Mouse (Mus musculus): ENCODE data around the gene Eno1.
"Not testable (repeated sequence)": the region's sequence is repeated elsewhere in the genome, so short reads cannot be mapped to it uniquely, and the experiment has no call there.

The Eno1 gene

DNA sequence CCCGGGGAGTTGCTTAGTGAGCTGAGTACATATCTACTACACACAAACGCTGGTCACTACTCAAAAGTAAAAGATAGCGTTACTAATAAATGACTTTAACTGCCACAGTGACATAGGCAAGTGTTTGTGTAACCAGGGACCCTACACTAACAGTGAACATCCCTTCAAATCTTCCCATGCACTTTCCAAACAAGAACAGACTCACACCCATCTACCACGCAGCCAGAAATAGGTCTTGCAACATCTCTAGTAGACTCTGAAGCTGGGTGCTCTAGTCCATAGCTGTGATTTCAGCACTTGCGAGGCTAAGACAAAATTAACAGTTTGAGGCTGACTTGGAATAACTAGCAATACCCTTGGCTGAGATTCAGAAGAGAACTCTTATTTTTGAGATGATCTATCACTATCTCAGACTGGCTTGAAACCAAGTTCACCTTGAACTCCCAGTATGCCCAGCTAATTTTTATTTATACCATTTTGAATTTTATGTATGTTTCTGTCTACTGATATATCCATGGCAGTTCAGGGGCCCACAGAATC lies 13.3 kb downstream of the Eno1 start:
- no peak for DNase-seq (ENCODE audit: low read depth, low spot score)

DNA sequence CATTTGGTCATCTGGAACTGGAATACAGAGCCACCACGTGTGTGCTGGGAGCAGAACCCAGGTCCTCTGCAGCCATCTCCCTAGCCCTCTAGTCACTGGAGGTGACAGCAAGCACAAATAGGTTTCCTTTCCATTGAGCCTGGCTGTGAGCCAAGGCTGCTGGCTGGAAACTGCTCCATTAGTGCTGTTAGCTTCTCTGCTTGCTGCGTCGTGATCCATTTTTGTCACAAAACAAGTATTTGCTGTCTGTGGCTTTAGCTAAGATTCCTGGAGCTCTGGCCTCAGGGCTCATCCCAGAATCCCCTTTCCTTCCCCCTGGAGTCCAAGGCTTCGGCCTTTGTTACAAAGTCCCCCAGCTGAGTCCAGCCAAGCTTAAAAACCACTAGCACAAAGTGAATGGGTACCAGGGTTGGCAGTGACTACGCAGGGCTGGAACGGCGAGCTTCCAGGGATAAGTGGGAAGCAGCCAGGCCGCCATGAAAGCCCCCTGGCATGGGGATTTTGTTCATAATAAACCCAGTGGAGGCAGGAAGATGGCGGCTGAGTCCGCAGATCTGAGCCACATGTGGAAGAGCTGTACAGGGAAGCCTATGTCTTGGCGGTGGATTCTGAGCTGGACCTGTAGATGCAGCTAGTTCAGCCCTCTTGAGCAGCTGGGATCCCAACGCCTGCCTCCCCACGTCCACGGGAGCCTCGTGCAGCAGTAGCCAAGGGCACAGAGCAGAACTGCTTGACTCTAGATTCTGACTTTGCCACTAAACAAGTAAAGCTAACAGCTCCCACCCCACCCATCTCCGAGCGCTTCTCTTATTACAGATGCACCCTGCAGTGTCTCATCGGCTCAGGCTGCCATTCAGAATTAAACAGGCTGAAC lies 14.3 kb downstream of the Eno1 start:
- DNase-seq (ENCODE audit: low read depth, low spot score) = no peak

DNA sequence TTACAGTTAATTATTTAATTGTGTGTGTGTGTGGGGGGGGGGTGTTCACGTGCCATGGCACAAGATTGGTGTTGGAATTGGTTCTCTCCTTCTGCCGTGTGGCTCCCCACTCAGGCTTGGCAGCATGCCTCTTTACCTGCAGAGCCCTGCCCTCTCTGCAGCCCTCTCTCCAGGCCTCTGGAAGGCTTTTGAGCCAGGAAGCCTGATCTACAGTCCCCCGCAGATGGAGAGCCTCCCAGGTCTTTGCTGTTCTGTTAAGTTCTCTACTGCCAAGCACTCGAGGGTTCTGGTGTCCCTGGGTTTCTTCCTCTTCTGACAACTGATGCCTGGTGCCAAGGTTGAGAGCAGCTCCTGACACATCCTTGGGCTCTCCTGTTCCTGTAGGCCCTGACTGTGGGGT lies 17.9 kb downstream of the Eno1 start:
- DNase-seq (ENCODE audit: low read depth, low spot score) = no peak

DNA sequence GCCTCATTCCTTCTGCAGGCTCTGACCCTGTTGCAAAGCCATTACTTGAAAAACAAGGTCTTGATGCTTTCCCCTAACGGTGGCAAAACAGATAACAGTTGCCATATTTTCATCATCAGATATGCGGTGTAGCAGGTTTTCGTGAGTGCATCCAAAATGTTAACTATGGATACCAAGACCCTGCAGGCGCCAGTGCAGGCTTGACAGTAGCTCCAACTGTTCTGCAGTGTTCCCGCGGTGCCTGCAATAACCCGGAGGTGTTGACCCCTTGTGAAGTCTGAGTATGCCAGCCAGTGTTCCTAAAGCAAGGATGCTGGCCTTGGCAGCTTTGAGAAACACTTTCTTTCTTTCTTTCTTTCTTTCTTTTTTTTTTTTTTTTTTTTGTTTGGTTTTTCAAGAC lies 18.7 kb downstream of the Eno1 start:
- no peak for DNase-seq (ENCODE audit: low read depth, low spot score)

DNA sequence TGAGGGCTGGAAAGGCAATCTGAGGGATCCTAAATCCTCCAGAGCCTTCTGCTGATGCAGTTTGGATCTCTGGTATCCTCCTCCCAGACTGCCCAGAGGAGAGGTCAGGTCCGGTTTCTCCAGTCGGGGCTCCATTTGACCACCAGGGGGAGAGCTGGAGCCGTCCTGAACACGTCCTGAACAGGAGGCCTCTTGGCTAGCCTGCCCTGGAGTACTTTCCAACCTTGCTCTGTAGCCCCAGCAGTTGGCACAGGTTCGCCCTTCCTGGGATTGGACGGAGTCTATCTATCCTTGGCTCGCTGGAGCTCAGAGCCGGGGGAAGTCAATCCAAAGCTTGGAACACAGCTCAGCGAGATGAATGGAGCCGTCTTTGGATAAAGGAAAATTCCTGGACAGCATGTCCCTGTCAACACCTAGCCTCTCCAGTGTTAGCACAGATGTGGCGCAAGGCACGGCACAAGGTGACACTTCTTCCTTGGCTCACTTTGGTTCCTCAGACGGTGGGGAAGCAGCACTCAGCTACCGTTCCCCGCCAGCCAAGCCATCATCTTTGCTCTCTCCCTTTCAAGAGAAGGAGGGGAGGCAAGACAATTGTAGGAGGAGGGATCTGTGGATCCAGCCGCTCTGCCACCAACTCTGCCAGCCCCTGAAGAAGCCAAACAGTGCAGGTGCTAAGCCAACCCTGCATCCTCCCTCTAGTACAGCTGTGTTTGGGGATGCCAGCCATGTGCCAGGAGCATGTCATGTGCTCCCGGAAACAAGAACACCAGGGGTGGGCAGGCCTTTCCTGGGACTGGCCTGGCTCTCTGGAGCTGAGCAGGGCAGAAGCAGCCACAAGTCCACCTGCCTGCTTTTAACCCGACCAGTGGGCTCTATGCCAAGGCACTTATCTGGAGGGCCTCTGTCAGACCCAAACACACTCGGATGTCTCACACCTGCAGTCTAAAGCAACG lies 21.0 kb downstream of the Eno1 start:
- no peak for DNase-seq (ENCODE audit: low read depth, low spot score)

DNA sequence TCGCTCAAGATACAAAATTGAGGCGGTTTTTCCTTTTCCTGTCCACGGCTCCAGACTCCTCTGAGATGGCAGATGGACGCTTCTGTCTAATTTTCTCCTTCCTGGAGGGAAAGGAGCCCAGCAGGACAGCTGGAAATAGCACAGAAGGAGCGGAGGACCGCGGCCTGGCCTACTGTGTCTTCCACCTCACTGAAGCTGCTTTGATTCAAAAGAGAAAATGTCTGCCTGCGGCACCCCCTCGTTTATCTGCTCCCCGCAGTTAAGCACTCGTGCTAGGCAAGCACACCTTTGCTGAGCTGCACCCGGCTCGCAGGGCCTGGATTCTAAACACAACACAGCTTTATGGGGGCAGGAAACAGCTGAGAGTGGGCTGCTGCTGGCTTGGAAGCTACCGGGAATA lies 21.9 kb downstream of the Eno1 start:
- DNase-seq (ENCODE audit: low read depth, low spot score) = no peak

DNA sequence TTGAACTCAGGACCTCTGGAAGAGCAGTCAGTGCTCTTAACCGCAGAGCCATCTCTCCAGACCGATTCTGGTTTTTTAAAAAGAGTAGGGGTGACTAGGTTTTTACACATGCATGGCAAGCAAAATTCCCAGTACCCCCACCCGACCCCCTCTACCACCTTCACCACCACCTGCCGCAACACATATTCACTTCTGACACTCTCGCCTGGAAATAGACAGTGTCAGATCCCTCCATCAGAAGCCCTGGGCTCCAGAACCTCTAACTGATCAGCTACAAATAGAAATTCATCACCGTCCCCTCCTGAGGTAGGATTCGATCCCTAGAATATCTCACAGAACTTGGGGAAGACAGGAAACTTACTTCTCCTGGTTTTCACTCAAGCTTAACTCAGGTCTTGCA lies 23.1 kb downstream of the Eno1 start:
- DNase-seq (ENCODE audit: low read depth, low spot score) = no peak

DNA sequence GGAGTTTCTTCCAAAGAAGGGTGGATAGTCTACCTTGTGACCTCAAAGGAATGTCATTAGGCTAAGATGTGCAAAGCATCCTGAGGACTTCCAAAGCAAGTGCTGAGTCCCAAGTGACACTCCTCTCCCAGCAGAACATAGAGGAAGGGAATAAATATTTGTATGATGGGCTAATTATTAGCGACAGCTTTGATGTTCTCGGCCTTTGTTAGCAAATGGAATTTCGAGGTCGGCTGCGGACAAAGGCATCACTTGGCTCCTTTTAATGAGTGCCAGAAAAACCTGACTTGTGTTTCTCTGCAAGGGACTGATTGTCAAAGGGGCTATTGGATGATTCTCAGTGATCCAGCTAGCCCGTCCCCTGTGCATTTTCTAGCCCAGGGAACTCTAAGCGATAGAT lies 23.6 kb downstream of the Eno1 start:
- DNase-seq (ENCODE audit: low read depth, low spot score) = no peak

DNA sequence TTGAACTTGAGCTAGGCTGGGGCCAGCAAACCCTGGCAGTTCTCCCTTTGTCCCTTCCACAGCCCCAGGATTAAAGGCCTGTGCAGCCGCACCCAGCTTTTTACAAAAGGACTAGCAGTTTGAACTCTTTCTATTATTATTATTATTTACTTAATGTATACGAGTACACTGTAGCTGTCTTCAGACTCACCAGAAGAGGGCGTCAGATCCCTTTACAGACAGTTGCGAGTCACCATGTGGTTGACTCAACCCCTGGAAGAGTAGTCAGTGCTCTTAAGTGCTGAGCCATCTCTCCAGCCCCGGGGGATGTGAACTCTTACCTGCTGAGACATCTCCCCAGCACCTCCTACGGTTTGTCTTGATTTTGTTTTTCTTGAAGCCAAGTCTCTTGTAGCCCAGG lies 24.2 kb downstream of the Eno1 start:
- no peak for DNase-seq (ENCODE audit: low read depth, low spot score)

DNA sequence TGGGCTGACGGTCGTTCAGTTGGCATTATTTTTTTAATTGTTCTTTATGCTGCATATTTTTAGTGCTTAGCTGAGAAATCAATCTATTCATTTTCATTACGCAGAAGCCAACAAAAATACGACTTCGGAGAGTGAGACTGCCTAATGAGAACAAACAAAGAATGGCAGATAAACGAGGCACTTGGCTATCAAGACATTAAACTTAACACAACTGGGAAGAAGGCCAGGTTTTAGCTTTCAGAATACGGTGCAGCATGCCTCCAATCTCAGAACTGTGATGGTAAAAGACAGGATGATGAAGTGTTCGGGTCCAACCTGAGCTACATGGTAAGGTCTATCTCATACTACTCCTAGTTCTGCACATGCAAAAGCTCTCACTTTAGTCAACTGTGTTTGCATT lies 25.8 kb downstream of the Eno1 start:
- no peak for DNase-seq (ENCODE audit: low read depth, low spot score)

DNA sequence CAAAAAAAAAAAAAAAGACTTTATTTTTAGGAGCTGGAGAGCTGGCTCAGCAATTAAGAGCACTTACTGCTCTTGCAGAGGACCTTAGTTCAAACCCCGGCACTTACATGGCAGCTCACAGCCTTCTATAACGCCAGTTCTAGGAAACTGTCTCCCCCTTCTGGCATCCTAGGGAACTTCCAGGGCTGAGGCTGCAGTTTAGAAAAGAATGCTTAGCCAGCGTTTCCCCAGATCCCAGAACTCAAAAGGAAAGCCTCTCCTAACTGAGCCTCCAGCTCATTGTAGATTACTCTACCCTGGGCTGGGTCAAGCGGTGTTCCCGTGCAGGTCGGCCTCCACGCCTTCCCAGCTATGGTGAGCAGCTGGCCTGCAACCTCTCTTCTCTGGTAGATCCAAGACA lies 28.4 kb downstream of the Eno1 start:
- DNase-seq (ENCODE audit: low read depth, low spot score) = no peak

DNA sequence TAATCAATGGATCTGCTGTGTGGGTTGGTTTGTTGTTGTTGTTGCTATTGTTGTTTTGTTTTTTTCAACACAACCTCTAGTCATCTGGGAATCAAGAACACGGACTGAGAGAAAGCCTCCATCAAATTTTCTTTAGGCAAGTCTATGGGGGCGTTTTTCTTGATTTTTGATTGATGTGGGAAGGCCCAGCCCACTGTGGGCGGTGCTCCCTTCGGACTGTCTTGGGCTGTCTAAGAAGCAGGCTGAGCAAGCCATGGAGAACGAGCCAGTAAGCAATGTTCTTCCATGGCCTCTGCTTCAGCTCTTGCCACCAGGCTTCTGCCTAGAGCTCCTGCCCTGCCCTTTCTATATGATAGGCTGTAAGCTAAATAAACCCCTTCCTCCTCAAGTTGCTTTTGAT lies 28.9 kb downstream of the Eno1 start:
- no peak for DNase-seq (ENCODE audit: low read depth, low spot score)

DNA sequence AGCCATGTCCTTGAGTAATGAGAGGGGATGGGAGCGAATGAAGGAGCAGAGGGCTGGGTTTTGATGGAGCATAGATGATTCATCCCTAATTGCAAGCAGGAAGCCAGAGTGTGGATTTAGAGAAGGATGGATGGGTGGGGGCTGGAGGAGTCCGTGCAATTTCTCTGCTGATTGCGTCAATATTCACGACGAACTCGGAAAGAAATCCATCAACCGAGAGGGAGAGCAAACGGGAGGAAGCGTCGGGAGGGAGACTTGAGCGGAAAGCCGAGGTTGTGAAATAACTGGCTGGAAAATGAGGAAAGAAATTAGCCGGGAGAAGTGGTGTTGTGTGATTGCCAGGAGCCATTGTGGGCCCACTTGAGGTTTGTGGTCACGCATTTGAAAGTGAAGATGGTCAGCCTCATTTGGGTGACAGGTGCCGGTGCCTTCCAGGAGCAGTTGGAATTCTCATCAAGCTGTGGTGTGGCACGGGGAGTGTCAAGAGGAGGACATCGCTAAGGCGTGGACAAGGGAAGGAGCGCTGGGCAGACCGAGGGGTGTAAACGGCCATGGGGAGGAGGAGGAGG lies 30.2 kb downstream of the Eno1 start:
- DNase-seq (ENCODE audit: low read depth, low spot score) = no peak

DNA sequence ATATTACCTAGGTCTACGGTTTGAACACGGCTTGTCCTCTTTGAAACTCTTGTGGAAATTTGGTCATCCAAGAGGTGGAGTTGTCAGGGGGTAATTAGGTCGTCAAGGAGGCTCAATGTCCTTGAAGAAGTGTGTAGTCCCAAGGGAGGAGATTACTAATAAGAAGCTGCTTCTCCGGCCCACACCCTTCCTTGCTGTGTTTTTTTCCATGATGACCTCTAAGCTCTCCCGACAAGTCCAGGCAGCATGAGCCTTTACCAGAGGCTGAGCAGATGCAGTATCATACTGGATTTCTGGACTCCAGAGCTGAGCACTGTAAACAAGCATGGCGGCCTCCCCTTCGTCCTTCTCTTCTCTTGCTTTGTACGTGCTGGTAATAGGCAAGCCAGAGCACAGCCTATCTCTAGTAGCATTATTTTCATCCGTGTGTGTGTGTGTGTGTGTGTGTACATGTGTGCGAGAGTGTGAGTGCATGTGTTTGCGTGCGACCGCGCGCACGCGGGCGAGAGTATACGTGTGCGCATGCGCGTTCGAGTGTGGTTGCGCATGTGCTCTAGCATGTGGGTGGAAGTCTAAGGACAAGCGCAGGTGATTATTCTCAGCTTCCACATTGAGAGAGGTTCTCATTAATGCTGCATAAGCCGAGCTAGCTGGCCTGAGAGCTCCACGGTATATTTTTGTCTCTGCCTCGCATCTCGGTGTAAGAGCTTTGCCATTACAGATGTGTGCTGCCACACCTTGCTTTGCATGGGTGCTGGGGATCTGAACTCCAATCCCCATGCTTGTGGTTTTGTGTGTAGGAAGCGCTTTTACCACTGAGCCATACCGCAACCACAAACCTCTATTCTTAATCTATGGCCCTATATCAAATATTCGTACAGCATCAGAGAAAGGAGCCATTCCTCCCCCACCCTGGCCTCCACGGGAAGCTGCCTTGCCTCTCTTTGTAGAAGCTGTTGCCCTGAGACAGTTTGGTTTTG lies 32.4 kb downstream of the Eno1 start:
- no peak for DNase-seq (ENCODE audit: low read depth, low spot score)

DNA sequence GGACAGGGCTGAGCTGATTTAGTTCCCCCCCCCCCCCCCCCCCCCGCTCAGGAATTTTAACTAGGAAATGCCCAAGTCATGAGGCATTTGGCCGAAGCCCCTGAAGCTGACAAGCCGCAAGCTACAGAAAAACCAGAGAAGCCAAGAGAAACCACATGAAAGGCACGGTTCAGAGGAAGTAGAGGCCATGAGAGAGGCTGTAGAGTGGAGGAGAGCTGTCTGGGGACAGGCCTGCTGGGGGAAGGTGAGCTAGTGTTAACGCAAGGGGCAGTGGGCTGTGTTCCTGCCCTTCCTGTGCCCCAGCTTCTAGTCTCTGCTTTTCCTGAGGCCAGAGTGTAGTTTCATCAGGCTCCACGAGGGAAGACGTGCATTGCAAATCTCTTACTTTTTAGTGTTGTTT lies 33.2 kb downstream of the Eno1 start:
- no peak for DNase-seq (ENCODE audit: low read depth, low spot score)

DNA sequence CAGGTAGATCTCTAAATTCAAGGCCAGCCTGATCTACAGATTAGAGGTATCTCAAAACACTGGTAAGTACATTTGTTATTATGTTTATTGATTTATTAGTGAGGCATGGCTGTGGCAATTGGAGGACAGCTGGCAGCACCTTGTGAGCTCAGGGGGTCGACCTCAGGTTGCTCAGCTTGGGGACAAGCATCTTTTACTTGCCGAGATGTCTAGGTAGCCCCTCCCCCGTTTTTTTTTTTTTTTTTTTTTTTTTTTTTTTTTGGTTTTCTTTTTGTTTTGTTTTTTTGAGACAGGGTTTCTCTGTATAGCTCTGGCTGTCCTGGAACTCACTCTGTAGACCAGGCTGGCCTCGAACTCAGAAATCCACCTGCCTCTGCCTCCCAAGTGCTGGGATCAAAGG lies 34.2 kb downstream of the Eno1 start:
- not testable (repeated sequence) for DNase-seq (ENCODE audit: low read depth, low spot score)

DNA sequence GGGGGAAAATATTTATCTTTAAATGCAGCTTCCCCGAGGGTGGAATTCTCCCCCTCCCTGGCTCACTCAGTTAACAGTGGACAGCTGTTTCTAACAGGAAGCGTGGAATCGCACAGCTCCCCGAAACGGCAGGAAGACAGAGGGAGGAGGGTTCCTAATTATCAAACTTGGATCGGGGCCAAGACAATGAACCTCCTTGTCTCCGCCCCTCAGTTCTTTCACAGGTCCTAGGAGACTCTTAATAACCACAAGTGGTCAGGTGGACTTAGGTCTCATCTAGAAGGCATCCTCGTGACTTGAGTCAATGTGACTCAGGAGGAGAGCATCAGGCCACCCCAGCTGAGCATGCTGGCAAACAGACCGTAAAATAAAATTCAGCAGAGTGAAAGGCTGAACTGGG lies 36.2 kb downstream of the Eno1 start:
- DNase-seq (ENCODE audit: low read depth, low spot score) = no peak

DNA sequence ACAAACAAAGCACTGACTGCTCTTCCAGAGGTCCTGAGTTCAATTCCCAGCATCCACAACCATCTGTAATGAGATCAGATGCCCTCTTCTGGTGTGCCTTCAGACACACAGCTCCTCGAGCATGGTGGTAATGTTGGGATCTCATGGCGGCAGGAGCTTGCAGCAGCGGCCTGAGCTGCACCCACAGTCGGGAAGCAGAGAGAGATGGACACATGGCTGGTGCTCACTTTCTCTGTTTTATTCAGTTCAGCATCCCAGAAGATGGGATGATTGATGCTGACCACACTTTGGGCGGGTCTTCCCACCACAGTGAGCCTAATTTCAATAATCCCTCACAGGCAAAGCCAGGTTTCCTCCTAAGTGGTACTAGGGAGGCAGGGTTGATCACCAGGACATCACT lies 39.0 kb downstream of the Eno1 start:
- DNase-seq (ENCODE audit: low read depth, low spot score) = no peak

DNA sequence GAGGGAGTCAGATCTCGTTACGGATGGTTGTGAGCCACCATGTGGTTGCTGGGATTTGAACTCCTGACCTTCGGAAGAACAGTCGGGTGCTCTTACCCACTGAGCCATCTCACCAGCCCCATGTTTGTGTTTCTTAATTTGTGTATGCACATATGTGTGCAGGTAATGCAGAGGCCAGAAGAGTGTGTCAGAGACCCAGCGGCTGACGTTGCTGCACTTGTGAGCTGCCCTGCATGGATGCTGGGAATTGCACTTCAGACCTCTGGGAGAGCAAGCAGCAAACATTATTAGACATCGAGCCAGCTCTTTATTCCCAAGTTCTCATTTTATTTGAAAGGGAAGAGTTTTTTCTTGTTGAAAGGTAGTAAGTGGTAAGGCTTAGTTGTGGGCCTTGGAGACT lies 42.8 kb downstream of the Eno1 start:
- not testable (repeated sequence) for DNase-seq (ENCODE audit: low read depth, low spot score)

DNA sequence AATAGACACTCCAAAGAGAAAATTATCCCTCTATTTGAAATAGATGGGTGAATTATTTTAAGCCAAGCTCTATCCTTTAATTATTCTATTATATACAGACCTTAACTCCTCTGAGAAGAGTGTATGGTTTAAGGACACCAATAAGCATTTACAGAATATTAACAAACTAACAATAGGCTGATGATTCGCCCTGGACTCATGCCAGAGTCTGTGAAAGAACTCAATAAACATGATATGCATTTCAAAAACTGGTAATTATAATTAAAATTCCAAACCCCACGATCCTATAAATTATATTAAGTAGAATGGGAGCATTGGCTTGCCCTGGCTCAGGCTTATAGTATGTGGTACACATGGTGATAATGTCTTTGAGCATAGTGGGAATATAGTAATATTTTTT lies 43.5 kb downstream of the Eno1 start:
- no peak for DNase-seq (ENCODE audit: low read depth, low spot score)

DNA sequence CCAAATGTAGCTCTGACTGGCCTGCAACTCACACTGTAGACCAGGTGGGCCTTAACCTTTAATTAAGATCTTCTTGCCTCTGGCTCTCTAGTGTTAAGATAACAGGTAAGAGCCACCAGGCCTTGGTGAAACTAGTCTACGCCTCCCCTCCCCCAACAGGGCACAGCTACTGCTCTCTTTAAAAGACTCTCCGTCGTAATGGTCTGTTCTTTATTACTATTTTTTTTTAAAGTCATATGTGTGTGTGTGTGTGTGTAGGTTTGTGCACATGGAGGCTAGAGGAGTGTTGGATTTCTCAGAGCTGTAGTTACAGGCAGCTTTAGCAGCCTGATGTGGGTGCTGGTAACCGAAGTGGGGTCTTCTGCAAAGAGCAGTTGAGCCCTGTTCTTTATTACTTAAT lies 43.9 kb downstream of the Eno1 start:
- no peak for DNase-seq (ENCODE audit: low read depth, low spot score)
